Mouse (Mus musculus) kidney, adult 11 months (tissue): ENCODE data around the gene Ubap1.
A peak's percentile ranks its signal among the peaks of the same experiment; 100 is the strongest.

ENCODE experiments used
- DNase-seq: peaks from one replicate; pipeline ENCODE4 v3.0.0; 2022

Ubap1 gene

GRCm38 (mm10) chr4:41348584-41349198 is at the start of gene Ubap1:
Ubap1 (plus strand) TSS chr4:41348996.
- peak; percentile 94 for DNase-seq

- DNase-seq: no peak
These were observed 45.1 kb upstream of the Ubap1 start for GRCm38 (mm10) chr4:41303671-41304070.

- DNase-seq: no peak
These were observed 44.5 kb upstream of the Ubap1 start for GRCm38 (mm10) chr4:41304302-41304701.

GRCm38 (mm10) chr4:41307406-41307805 is 41.4 kb upstream of the Ubap1 start:
- DNase-seq: no peak

- DNase-seq: no peak
These were observed 37.9 kb upstream of the Ubap1 start for GRCm38 (mm10) chr4:41310567-41311563.

- DNase-seq: peak; percentile 14
These were observed 35.1 kb upstream of the Ubap1 start for GRCm38 (mm10) chr4:41313722-41314121.

- peak; percentile 97 for DNase-seq
These were observed 34.4 kb upstream of the Ubap1 start, which contains the start of gene Dcaf12 for GRCm38 (mm10) chr4:41314141-41315129. Dcaf12 (minus strand) TSS chr4:41314889.

- no peak for DNase-seq
These were observed 33.6 kb upstream of the Ubap1 start for GRCm38 (mm10) chr4:41315173-41315572.

- no peak for DNase-seq
These were observed 30.5 kb upstream of the Ubap1 start for GRCm38 (mm10) chr4:41318267-41318666.

GRCm38 (mm10) chr4:41320971-41321370 is 27.8 kb upstream of the Ubap1 start:
- DNase-seq: no peak

- no peak for DNase-seq
These were observed 21.9 kb upstream of the Ubap1 start for GRCm38 (mm10) chr4:41326876-41327275.

GRCm38 (mm10) chr4:41329481-41329880 is 19.3 kb upstream of the Ubap1 start:
- no peak for DNase-seq

GRCm38 (mm10) chr4:41331085-41331484 is 17.7 kb upstream of the Ubap1 start:
- peak; percentile 28 for DNase-seq

- peak; percentile 83 for DNase-seq
These were observed 16.9 kb upstream of the Ubap1 start for GRCm38 (mm10) chr4:41331698-41332421.

GRCm38 (mm10) chr4:41336546-41336945 is 12.2 kb upstream of the Ubap1 start:
- DNase-seq: no peak

GRCm38 (mm10) chr4:41340912-41341550 is 7.8 kb upstream of the Ubap1 start:
- DNase-seq: no peak

GRCm38 (mm10) chr4:41346011-41346410 is 2.8 kb upstream of the Ubap1 start:
- DNase-seq: peak; percentile 68

- no peak for DNase-seq
These were observed 957 bp upstream of the Ubap1 start for GRCm38 (mm10) chr4:41347839-41348238.

GRCm38 (mm10) chr4:41349199-41349591 is 399 bp downstream of the Ubap1 start:
- DNase-seq: no peak

GRCm38 (mm10) chr4:41352758-41353157 is 4.0 kb downstream of the Ubap1 start:
- DNase-seq: no peak

- no peak for DNase-seq
These were observed 4.5 kb downstream of the Ubap1 start for GRCm38 (mm10) chr4:41353265-41353664.
